Mouse (Mus musculus): Measurements from ENCODE around the gene Csnk2b. TPM values are rescaled to one million over a fixed set of nuclear protein-coding genes. Genes with fewer than 3 reads are reported as not detected.

Csnk2b gene
- polyA plus RNA-seq, 1 experiment from 2014 or later = 203 TPM

DNA sequence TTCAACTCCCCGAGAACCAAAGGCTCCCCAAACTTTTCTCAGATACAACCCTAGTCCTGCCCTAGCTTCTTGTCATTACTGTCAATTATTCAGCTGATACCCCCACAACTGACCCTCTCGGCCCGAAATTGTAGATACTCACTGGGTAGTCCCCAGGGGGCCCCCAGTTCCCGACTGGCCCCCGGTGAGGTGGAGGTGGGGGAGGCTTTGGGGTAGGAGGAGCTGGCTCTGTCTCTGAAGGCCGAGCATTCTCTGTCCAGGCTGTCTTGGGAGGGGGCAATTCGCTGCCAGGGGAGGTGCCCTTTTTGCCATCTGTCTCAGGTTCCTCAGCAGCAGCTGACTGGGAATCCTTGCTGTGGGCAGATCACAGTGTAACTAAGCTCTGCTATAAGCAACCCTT, 37.8 kb upstream of the Csnk2b start:
- no peak overlapping the region for H3K4me2 ChIP-seq (replicated peaks; ENCODE audit: low read depth, low read length)
- H3K27me3 ChIP-seq (replicated peaks; ENCODE audit: insufficient read depth, low read length) = no peaks in the 10 kb centered on the region
- peaks cover 70% of the 10 kb centered on the region for H3K36me3 ChIP-seq (ENCODE audit: insufficient read depth, low read length)
- ATAC-seq (no peak), DNase-seq (ENCODE audit: low spot score) (no peak)
- no peak overlapping the region for H3K4me3 ChIP-seq (ENCODE audit: low read depth, low read length)
- no peak for TF ChIP-seq CTCF (IDR thresholded peaks at IDR 0.05)
- TF ChIP-seq EP300 (IDR thresholded peaks at IDR 0.05) = no peak
- H3K9ac ChIP-seq (replicated peaks; ENCODE audit: low read depth) = no peak overlapping the region
- no peak overlapping the region for H3K27ac ChIP-seq (ENCODE audit: low read length)
- WGBS = 84% methylated on average over 7 of the region's 7 CpGs
- H3K9me3 ChIP-seq (ENCODE audit: low read length) = no peaks in the 10 kb centered on the region
- peaks cover 6% of the 10 kb centered on the region; the same call in 1 of the 2 replicates for H3K4me1 ChIP-seq (ENCODE audit: insufficient read depth, low read depth, low read length)

DNA sequence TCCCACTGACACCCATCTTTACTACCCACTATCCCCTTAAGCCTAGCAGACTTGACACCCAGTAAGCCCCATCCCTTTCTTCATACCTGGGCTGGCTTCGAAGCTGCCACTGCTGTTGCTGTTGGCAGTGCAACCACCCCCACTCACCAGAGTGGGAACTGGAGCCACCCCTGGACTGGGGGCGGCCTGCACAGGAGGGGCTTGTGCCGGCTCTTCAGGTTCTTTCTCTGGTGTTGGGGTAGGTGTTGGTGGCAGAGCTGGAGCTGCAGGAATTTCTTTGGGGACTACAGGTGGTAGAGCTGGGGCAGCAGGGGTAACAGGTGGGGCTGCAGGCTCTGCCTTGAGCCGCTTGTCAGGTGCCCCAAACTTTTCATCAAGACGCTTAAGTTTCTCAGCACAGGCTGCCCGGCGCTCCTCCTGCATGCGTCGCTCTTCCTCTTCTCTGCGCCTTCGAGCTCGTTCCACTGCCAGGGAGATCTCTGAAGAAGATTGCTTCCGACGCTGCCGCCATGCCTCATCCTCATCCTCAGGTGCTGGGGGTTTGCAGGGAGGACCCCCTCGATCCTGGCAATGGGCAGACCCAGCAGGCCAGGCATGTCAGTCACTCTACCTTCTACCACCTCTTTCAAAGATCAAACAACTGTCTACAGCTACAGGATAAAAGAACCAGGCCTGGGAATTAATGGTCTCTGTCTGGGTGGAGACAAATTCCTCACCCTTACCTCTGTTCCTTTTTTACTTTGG, 37.2 kb upstream of the Csnk2b start:
- 91% methylated on average over 16 of the region's 16 CpGs for WGBS
- H3K9ac ChIP-seq (replicated peaks; ENCODE audit: low read depth) = no peak overlapping the region
- peaks cover 75% of the 10 kb centered on the region for H3K36me3 ChIP-seq (ENCODE audit: insufficient read depth, low read length)
- H3K27me3 ChIP-seq (replicated peaks; ENCODE audit: insufficient read depth, low read length) = no peaks in the 10 kb centered on the region
- H3K4me1 ChIP-seq (ENCODE audit: insufficient read depth, low read depth, low read length) = peaks cover 6% of the 10 kb centered on the region; the same call in 1 of the 2 replicates
- DNase-seq (ENCODE audit: low spot score) (no peak), ATAC-seq (no peak)
- no peak overlapping the region for H3K4me3 ChIP-seq (ENCODE audit: low read depth, low read length)
- TF ChIP-seq CTCF (IDR thresholded peaks at IDR 0.05) (no peak), EP300 (IDR thresholded peaks at IDR 0.05) (no peak)
- H3K27ac ChIP-seq (ENCODE audit: low read length) = no peak overlapping the region
- H3K9me3 ChIP-seq (ENCODE audit: low read length) = no peaks in the 10 kb centered on the region
- H3K4me2 ChIP-seq (replicated peaks; ENCODE audit: low read depth, low read length) = no peak overlapping the region

DNA sequence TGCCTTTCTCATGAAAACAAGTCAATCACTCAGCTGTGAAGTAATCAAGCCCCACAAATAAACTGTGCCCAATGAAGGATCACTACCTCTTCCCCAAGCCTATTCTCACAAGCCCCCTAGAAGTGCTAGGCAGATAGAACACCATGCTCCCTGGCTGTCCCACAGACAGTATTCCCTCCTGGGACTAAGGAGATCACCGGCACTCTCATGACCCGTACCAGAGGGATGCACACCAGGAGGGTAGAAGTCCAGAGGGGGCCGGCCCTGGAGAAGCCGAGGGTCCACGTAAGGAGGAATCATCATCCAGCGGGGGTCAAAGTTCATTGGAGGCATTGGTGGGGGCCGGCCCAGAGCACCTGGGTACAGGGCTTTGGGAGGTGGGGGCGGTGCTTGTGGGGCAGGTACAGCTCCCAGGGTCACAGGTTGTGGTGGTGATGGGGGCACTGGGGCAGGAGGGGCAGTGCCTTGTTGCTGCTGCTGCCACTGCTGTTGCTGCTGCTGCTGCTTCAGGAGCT, 35.9 kb upstream of the Csnk2b start:
- 90% methylated on average over 8 of the region's 8 CpGs for WGBS
- H3K27me3 ChIP-seq (replicated peaks; ENCODE audit: insufficient read depth, low read length) = no peaks in the 10 kb centered on the region
- H3K4me1 ChIP-seq (ENCODE audit: insufficient read depth, low read depth, low read length) = peaks cover 6% of the 10 kb centered on the region; the same call in 1 of the 2 replicates
- H3K27ac ChIP-seq (ENCODE audit: low read length) = no peak overlapping the region
- ATAC-seq (no peak), DNase-seq (ENCODE audit: low spot score) (no peak)
- H3K9me3 ChIP-seq (ENCODE audit: low read length) = no peaks in the 10 kb centered on the region
- no peak for TF ChIP-seq CTCF (IDR thresholded peaks at IDR 0.05)
- TF ChIP-seq EP300 (IDR thresholded peaks at IDR 0.05) = no peak
- H3K9ac ChIP-seq (replicated peaks; ENCODE audit: low read depth) = no peak overlapping the region
- peaks cover 88% of the 10 kb centered on the region for H3K36me3 ChIP-seq (ENCODE audit: insufficient read depth, low read length)
- H3K4me3 ChIP-seq (ENCODE audit: low read depth, low read length) = no peak overlapping the region
- H3K4me2 ChIP-seq (replicated peaks; ENCODE audit: low read depth, low read length) = no peak overlapping the region

DNA sequence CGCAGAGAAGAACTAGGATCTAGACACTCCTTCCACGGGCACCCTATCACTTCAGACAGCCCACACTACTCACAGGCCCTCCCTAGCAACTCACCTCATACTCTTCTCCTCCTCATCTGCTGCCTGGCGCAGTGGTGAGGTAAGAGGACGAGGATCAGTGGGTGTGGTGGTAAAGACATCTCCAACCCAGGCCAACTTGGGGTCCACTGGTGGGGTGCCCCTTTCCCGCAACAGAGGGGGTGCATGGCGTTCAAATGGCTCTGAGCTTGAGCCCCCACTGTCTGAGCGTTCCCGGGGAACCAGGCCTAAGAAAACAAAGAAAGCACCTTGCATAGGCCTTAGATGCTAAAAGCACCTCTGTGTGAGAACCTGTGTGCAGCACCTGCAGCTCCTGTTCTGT, 35.4 kb upstream of the Csnk2b start:
- Histone ChIP-seq H3K4me2 (replicated peaks; ENCODE audit: low read depth, low read length) (no peak overlapping the region), H3K27ac (ENCODE audit: low read length) (no peak overlapping the region), H3K36me3 (ENCODE audit: insufficient read depth, low read length) (peaks cover 93% of the 10 kb centered on the region), H3K4me1 (ENCODE audit: insufficient read depth, low read depth, low read length) (peaks cover 4% of the 10 kb centered on the region; the same call in 1 of the 2 replicates), H3K9me3 (ENCODE audit: low read length) (no peaks in the 10 kb centered on the region), H3K9ac (replicated peaks; ENCODE audit: low read depth) (no peak overlapping the region), H3K27me3 (replicated peaks; ENCODE audit: insufficient read depth, low read length) (no peaks in the 10 kb centered on the region), H3K4me3 (ENCODE audit: low read depth, low read length) (no peak overlapping the region)
- DNase-seq (ENCODE audit: low spot score) (no peak), ATAC-seq (no peak)
- WGBS = 86% methylated on average over 8 of the region's 8 CpGs
- TF ChIP-seq EP300 (IDR thresholded peaks at IDR 0.05) (no peak), CTCF (IDR thresholded peaks at IDR 0.05) (no peak)

DNA sequence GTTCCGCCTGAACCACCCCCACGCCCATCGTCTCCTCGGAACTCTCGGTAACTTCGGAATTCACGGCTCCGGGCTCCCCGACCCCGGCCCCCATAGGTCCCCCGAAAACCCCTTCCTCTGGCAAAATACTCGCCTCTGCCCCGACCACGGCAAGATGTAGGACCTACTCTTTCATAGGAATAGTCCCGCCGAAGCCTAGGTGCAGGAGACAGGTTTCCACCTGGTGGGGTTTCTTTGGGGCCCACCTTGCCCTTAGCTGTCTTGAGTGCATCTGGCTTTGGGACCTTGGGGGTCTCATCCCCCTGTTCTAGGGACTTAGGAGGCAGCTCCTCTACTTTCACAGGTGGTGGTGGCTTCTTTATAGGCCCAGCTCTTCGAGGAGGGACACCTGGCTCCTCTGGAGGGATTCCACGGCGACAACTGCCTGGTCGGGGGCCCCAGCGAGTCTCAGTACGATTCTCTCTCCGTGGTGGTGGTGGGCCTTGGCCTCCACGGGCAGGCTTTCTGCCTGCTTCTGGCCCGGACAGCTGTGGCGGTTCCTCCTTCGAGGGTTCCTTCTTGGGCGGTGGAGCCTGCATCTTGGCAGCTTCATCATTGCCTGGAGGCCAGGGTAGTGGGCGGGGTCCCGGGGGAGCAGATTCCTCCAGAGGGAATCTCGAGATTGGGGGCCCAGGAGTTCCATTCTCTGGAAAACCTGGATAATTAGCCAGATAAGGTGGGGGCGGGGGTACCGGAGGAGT, 34.8 kb upstream of the Csnk2b start:
- no peak overlapping the region for H3K9ac ChIP-seq (replicated peaks; ENCODE audit: low read depth)
- TF ChIP-seq CTCF (IDR thresholded peaks at IDR 0.05) (no peak), EP300 (IDR thresholded peaks at IDR 0.05) (no peak)
- H3K36me3 ChIP-seq (ENCODE audit: insufficient read depth, low read length) = peaks cover 94% of the 10 kb centered on the region
- 93% methylated on average over 32 of the region's 33 CpGs for WGBS
- no peaks in the 10 kb centered on the region for H3K27me3 ChIP-seq (replicated peaks; ENCODE audit: insufficient read depth, low read length)
- no peaks in the 10 kb centered on the region for H3K4me1 ChIP-seq (ENCODE audit: insufficient read depth, low read depth, low read length)
- no peak overlapping the region for H3K27ac ChIP-seq (ENCODE audit: low read length)
- no peak overlapping the region for H3K4me3 ChIP-seq (ENCODE audit: low read depth, low read length)
- DNase-seq (ENCODE audit: low spot score) (no peak), ATAC-seq (no peak)
- H3K9me3 ChIP-seq (ENCODE audit: low read length) = no peaks in the 10 kb centered on the region
- H3K4me2 ChIP-seq (replicated peaks; ENCODE audit: low read depth, low read length) = no peak overlapping the region

DNA sequence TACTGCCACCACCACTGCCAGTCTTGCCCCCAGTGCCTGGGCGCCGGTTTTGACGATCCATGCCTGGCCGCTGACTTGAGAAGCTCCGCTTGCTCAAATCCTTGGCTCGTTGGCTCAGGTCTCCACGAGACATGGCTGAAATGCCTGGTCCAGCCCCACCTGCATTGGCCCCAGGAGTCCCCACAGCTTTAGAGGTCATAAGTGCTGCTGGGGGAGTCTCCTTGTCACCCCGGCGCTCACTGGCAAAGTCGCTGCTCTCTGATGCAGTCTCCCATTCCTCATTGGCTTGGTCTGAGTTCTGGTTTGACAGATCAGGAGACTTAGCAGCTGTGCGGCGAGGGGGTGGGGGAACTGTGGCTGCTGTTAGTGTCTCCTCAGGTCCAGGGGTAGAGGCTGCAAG, 33.6 kb upstream of the Csnk2b start:
- Histone ChIP-seq H3K27ac (ENCODE audit: low read length) (no peak overlapping the region), H3K36me3 (ENCODE audit: insufficient read depth, low read length) (peaks cover 91% of the 10 kb centered on the region), H3K9ac (replicated peaks; ENCODE audit: low read depth) (no peak overlapping the region), H3K4me2 (replicated peaks; ENCODE audit: low read depth, low read length) (no peak overlapping the region), H3K9me3 (ENCODE audit: low read length) (no peaks in the 10 kb centered on the region), H3K4me3 (ENCODE audit: low read depth, low read length) (no peak overlapping the region), H3K4me1 (ENCODE audit: insufficient read depth, low read depth, low read length) (no peaks in the 10 kb centered on the region), H3K27me3 (replicated peaks; ENCODE audit: insufficient read depth, low read length) (no peaks in the 10 kb centered on the region)
- DNase-seq (ENCODE audit: low spot score) (no peak), ATAC-seq (no peak)
- WGBS = 80% methylated on average over 12 of the region's 12 CpGs
- no peak for TF ChIP-seq CTCF (IDR thresholded peaks at IDR 0.05)
- TF ChIP-seq EP300 (IDR thresholded peaks at IDR 0.05) = no peak
